In the genomic region with DNA sequence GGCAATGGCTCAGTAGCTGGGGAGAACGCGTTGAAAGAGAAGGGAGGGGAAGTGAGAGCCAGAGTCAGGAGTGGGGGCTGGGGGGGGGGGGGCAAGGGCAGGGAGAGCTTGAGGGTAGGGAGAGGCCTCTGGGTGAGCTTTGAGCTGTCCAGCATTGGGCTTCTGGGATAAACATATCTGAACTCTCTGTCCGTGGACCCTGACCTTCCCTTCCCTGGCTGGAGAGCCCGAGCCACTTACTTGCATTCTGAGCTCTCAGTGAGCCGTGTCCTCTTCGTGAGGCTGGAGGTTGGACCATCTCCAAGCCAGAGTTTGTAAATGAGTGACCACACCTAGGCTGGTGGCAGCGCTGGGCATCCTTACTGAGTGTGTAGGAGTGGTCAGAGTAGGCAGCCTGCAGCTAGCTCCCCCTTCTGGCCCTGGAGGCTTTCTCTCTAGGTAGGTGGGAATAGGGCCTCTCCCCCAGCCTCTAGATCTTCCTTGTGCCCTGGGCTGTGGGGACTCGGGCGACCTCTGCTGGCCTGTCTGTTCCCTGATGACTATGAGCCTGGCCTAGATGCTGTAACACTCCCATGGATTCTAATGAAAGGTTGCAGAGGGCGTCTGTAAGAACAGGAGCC, we compare ENCODE assay signal across 8 mouse cellular contexts. TPM values are rescaled to one million over a fixed set of nuclear protein-coding genes. Genes with fewer than 3 reads are reported as not detected.
DNase-seq lines count a peak whose midpoint lies in the region; ATAC-seq and TF ChIP-seq lines count a peak whose summit lies in the region.

No protein-coding gene starts in this region.

- peak; percentile 27 to 58 for DNase-seq in heart, adult 18-20 months
- DNase-seq in heart, postnatal 25 days (ENCODE audit: low spot score) = no peak
- DNase-seq in cerebellum, adult 9-11 months = peak; percentile 20
- peak; percentile 11 to 61 for DNase-seq in frontal cortex, adult 2 months (ENCODE audit: extremely low spot score in 1 of 2, low spot score in 1 of 2)
- peak; percentile 71 for DNase-seq in hindbrain, postnatal 0 days (ENCODE audit: low spot score)
- peak; percentile 37 to 44 for DNase-seq in layer of hippocampus, postnatal 36 days
- peak; percentile 20 for DNase-seq in right cerebral cortex, postnatal 25 days

- H3K27ac ChIP-seq in hindbrain, postnatal 0 days = no peak overlapping the region
- H3K27ac ChIP-seq in macrophage = peak overlapping the region; percentile 13; the same call in 1 of the 2 replicates

- no peaks in the 10 kb centered on the region for H3K9me3 ChIP-seq in hindbrain, postnatal 0 days (ENCODE audit: low read length)

- no peaks in the 10 kb centered on the region for H3K36me3 ChIP-seq in hindbrain, postnatal 0 days (ENCODE audit: insufficient read depth, low read length)
- no peaks in the 10 kb centered on the region for H3K36me3 ChIP-seq in macrophage (ENCODE audit: inconsistent target)

- peak; percentile 74 for TF ChIP-seq CTCF in hindbrain, postnatal 0 days (IDR thresholded peaks at IDR 0.05; ENCODE audit: low read depth)

- H3K4me1 ChIP-seq in hindbrain, postnatal 0 days (ENCODE audit: insufficient read depth, low read length) = no peaks in the 10 kb centered on the region

- intact Hi-C loops in heart, postnatal 25 days (cut with DNase I) = loop anchor here (1.0 to 2.0 kb wide), 2 partner anchors 46 to 179 kb away; no protein-coding TSS in a partner anchor

- H3K79me2 ChIP-seq in macrophage (ENCODE audit: inconsistent target) = no peaks in the 10 kb centered on the region

- no peaks in the 10 kb centered on the region for H3K27me3 ChIP-seq in hindbrain, postnatal 0 days (ENCODE audit: insufficient read depth, low read length)

- H3K4me2 ChIP-seq in hindbrain, postnatal 0 days (ENCODE audit: low read depth, low read length) = no peak overlapping the region

- H3K9ac ChIP-seq in hindbrain, postnatal 0 days (replicated peaks; ENCODE audit: low read length) = no peak overlapping the region

- no peak overlapping the region for H3K4me3 ChIP-seq in hindbrain, postnatal 0 days (ENCODE audit: low read length)
- no peak overlapping the region for H3K4me3 ChIP-seq in macrophage (ENCODE audit: inconsistent target)

- 28% methylated on average over 10 of the region's 10 CpGs for WGBS in hindbrain, postnatal 0 days
- 40% methylated on average over 10 of the region's 10 CpGs for WGBS in macrophage (ENCODE audit: missing documents)

- peak; percentile 88 for ATAC-seq in hindbrain, postnatal 0 days

RNA-seq across cellular contexts. Expression of a gene that starts 12.3 kb away (rescaled TPM):
- total RNA-seq in heart, adult 18-20 months (2021) = under 1 TPM in 1 of 2 experiments, not detected in 1; 0.28 TPM
- total RNA-seq in heart, postnatal 25 days (2021) = not detected
- 0.18 and 0.32 TPM in 2 replicates for polyA plus RNA-seq in frontal cortex, adult 2 months (2012; rRNA removed)
- total RNA-seq in hindbrain, postnatal 0 days (2014; rRNA removed) = 0.05 and 0.14 TPM in 2 replicates
- polyA plus RNA-seq in hindbrain, postnatal 0 days (2015; fragmentation: Nextera tagmentation; extraction: Ambion mirVana) = 0.34 and 0.51 TPM in 2 replicates
- total RNA-seq in layer of hippocampus, postnatal 36 days (2021) = not detected
- total RNA-seq in macrophage (2018; cell fraction: chromatin; rRNA removed) = 1 to 10 TPM in 7 of 26 experiments, under 1 TPM in 18, not detected in 1; 0.16 to 2.2 (median 0.61) TPM
- total RNA-seq in macrophage (2018; cell fraction: cytosol; rRNA removed) = under 1 TPM in 24 of 26 experiments, not detected in 2; 0.04 to 0.94 (median 0.40) TPM
- 1 to 10 TPM in 5 of 26 experiments, under 1 TPM in 16, not detected in 5; 0.16 to 3.8 (median 0.52) TPM for total RNA-seq in macrophage (2018; cell fraction: nucleus; rRNA removed)
- 0.06 to 0.17 TPM (median 0.09 TPM) in 3 replicates for polyA plus RNA-seq in macrophage (2018)

RNA-seq across cellular contexts. Expression of a gene that starts 14.5 kb away (rescaled TPM):
- total RNA-seq in heart, adult 18-20 months (2021) = not detected
- total RNA-seq in heart, postnatal 25 days (2021) = not detected
- polyA plus RNA-seq in frontal cortex, adult 2 months (2012; rRNA removed) = 0.04 TPM in 1 of 2 replicates, not detected in the other
- total RNA-seq in hindbrain, postnatal 0 days (2014; rRNA removed) = not detected in 2 replicates
- polyA plus RNA-seq in hindbrain, postnatal 0 days (2015; fragmentation: Nextera tagmentation; extraction: Ambion mirVana) = not detected in 2 replicates
- total RNA-seq in layer of hippocampus, postnatal 36 days (2021) = not detected
- not detected for total RNA-seq in macrophage (2018; cell fraction: chromatin; rRNA removed)
- not detected for total RNA-seq in macrophage (2018; cell fraction: cytosol; rRNA removed)
- total RNA-seq in macrophage (2018; cell fraction: nucleus; rRNA removed) = not detected
- not detected in 3 replicates for polyA plus RNA-seq in macrophage (2018)

RNA-seq across cellular contexts. Expression of a gene that starts 40.5 kb away (rescaled TPM):
- total RNA-seq in heart, adult 18-20 months (2021) = 100 to 1,000 TPM; 189 to 209 TPM
- total RNA-seq in heart, postnatal 25 days (2021) = 100 to 1,000 TPM; 162 to 182 TPM
- 6.4 and 6.7 TPM in 2 replicates for polyA plus RNA-seq in frontal cortex, adult 2 months (2012; rRNA removed)
- total RNA-seq in hindbrain, postnatal 0 days (2014; rRNA removed) = 7.1 and 11.0 TPM in 2 replicates
- polyA plus RNA-seq in hindbrain, postnatal 0 days (2015; fragmentation: Nextera tagmentation; extraction: Ambion mirVana) = 4.2 and 4.3 TPM in 2 replicates
- 1 to 10 TPM; 4.4 to 5.3 TPM for total RNA-seq in layer of hippocampus, postnatal 36 days (2021)
- total RNA-seq in macrophage (2018; cell fraction: chromatin; rRNA removed) = 100 to 1,000 TPM in 14 of 26 experiments, 10 to 100 TPM in 12; 34.2 to 449 (median 101) TPM
- total RNA-seq in macrophage (2018; cell fraction: cytosol; rRNA removed) = 10 to 100 TPM; 14.1 to 42.5 (median 27.8) TPM
- total RNA-seq in macrophage (2018; cell fraction: nucleus; rRNA removed) = 100 to 1,000 TPM in 5 of 26 experiments, 10 to 100 TPM in 21; 45.9 to 354 (median 67.7) TPM
- 20.1 to 50.4 TPM (median 26.2 TPM) in 3 replicates for polyA plus RNA-seq in macrophage (2018)

Comparison
In these comparisons a context has a peak if more than half of its experiments do, and no peak if none do; other contexts are left out.
1. RNA of a gene that starts 40.5 kb away (total RNA-seq): 189 to 209 TPM in heart, adult 18-20 months and 162 to 182 TPM in heart, postnatal 25 days; 7.1 to 11.0 TPM in hindbrain, postnatal 0 days and 4.4 to 5.3 TPM in layer of hippocampus, postnatal 36 days; every median in the first group is over 10 times any median in the second.